ENCODE assay signal across 8 mouse cellular contexts in genomic region chr7:113147391-113148332, GRCm38 (mm10). TPM values are rescaled to one million over a fixed set of nuclear protein-coding genes. Genes with fewer than 3 reads are reported as not detected.
DNase-seq lines count a peak whose midpoint lies in the region; ATAC-seq and TF ChIP-seq lines count a peak whose summit lies in the region.

No protein-coding gene starts in this region.

- 20% methylated on average over 16 of the region's 16 CpGs for whole genome bisulfite sequencing in limb, embryonic 12.5 days

- DNase-seq in left cerebral cortex, adult 2 months (ENCODE audit: extremely low spot score in 1 of 2, low spot score in 2 of 2): no peak
- DNase-seq in left cerebral cortex, adult 8-10 months (ENCODE audit: low spot score in 2 of 2): no peak
- peak; percentile 79 to 85 for DNase-seq in cerebellum, postnatal 25 days
- DNase-seq in gastrocnemius, postnatal 14 days: peak; percentile 78
- no peak for DNase-seq in kidney, adult 8-10 months
- DNase-seq in left cerebral cortex, postnatal 25 days (ENCODE audit: low spot score in 2 of 2): no peak
- no peak for DNase-seq in kidney, postnatal 10 days

- H3K36me3 ChIP-seq in limb, embryonic 12.5 days: no peaks in the 10 kb centered on the region

- H3K9me3 ChIP-seq in limb, embryonic 12.5 days: no peaks in the 10 kb centered on the region

- H3K4me1 ChIP-seq in limb, embryonic 12.5 days (replicated peaks): peaks cover 16% of the 10 kb centered on the region

- no peak overlapping the region for H3K4me3 ChIP-seq in left cerebral cortex, adult 2 months
- no peak overlapping the region for H3K4me3 ChIP-seq in limb, embryonic 12.5 days (replicated peaks)

- H3K4me2 ChIP-seq in limb, embryonic 12.5 days: peak overlapping the region; percentile 28

- H3K27ac ChIP-seq in left cerebral cortex, adult 2 months: peak overlapping the region; percentile 70
- peak overlapping the region; percentile 72 for H3K27ac ChIP-seq in limb, embryonic 12.5 days

- peaks cover 7% of the 10 kb centered on the region; the same call in 1 of the 2 replicates for H3K27me3 ChIP-seq in limb, embryonic 12.5 days

- no peak overlapping the region for H3K9ac ChIP-seq in limb, embryonic 12.5 days (replicated peaks)

- no peak for TF ChIP-seq CTCF in left cerebral cortex, adult 2 months (IDR thresholded peaks at IDR 0.05)

- peak; percentile 69; the same call in 1 of the 2 replicates for ATAC-seq in limb, embryonic 12.5 days (ENCODE audit: insufficient number of reproducible peaks, insufficient read depth, low FRiP score, low TSS enrichment, low read depth)

- intact Hi-C loops in left cerebral cortex, adult 2 months (cut with DNase I): loop anchor here (10.0 kb wide), 1 partner anchor 287 kb away; no protein-coding TSS in a partner anchor
- intact Hi-C loops in gastrocnemius, postnatal 14 days (cut with DNase I; ENCODE audit: low total_unique reads): loop anchor here (1.0 kb wide), 1 partner anchor 20 kb away; no protein-coding TSS in a partner anchor
- intact Hi-C loops in left cerebral cortex, postnatal 25 days (cut with DNase I): no loop called here

RNA-seq across cellular contexts. Expression of gene Arntl, which starts 59.6 kb away (rescaled TPM):
- total RNA-seq in left cerebral cortex, adult 2 months (2021): 10 to 100 TPM; 41.6 to 50.4 TPM
- 10 to 100 TPM; 29.6 to 37.8 (median 30.6) TPM for total RNA-seq in left cerebral cortex, adult 8-10 months (2022)
- 10 to 100 TPM; 11.8 to 13.1 TPM for total RNA-seq in gastrocnemius, postnatal 14 days (2021)
- 7.4 and 7.9 TPM in 2 replicates for polyA plus RNA-seq in limb, embryonic 12.5 days (2016; fragmentation: Nextera tagmentation; extraction: Ambion mirVana)
- total RNA-seq in left cerebral cortex, postnatal 25 days (2021): 10 to 100 TPM; 38.1 to 48.8 TPM

Comparison
In these comparisons a context has a peak if more than half of its experiments do, and no peak if none do; other contexts are left out.
1. DNase-seq: peak in cerebellum, postnatal 25 days (2 of 2) and gastrocnemius, postnatal 14 days (single experiment); none in left cerebral cortex, adult 2 months (0 of 2), left cerebral cortex, adult 8-10 months (0 of 2), kidney, adult 8-10 months (0 of 2), left cerebral cortex, postnatal 25 days (0 of 2) and kidney, postnatal 10 days (single experiment).